Mouse (Mus musculus): ENCODE results near the gene 1700025G04Rik.

DNA sequence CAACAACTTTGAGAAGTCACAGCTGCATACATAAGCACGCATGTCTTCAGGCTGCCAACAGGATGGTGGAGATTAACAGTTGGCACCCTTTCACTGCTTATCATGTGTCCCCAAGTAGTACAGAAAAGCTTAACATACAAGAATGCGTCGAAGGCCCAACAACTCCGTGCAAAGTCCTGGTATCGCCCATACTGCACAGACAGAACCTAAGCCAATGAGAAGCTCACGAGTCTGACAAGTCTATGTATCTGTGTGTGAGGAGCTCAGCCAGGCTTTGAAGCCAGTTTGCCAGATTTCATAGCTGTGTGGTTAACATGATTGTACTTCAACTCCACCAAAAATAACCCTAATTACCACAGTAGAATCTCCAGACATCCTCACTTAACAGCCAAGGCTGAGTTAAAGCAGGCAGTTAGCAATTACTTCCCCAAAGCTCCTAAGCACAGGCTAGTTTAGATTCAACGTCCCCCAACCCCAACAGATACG, 91.2 kb downstream of the 1700025G04Rik start:
- TF ChIP-seq CTCF (IDR thresholded peaks at IDR 0.05) (no peak), EP300 (IDR thresholded peaks at IDR 0.05) (no peak)

All from lung, postnatal 0 days (tissue).